Mouse (Mus musculus): ENCODE data around the gene Gbp2b. TPM values are rescaled to one million over a fixed set of nuclear protein-coding genes. Genes with fewer than 3 reads are reported as not detected.
A peak's percentile ranks its signal among the peaks of the same experiment; 100 is the strongest.
"Not testable (repeated sequence)": the region's sequence is repeated elsewhere in the genome, so short reads cannot be mapped to it uniquely, and the experiment has no call there.

Gbp2b gene
- polyA plus RNA-seq, 1 experiment from 2014 or later: not detected

- H3K27ac ChIP-seq: peak overlapping the region; percentile 56
- 46% methylated on average over 3 of the region's 3 CpGs for WGBS
- peak overlapping the region; percentile 36 for H3K4me3 ChIP-seq
- ATAC-seq (replicated peaks; ENCODE audit: insufficient number of reproducible peaks, insufficient read depth, low FRiP score, low read depth): no peak
- peaks cover 2% of the 10 kb centered on the region; the same call in 1 of the 2 replicates for H3K4me1 ChIP-seq (replicated peaks)
- no peaks in the 10 kb centered on the region for H3K9me3 ChIP-seq (replicated peaks)
- H3K4me2 ChIP-seq: peak overlapping the region; percentile 54
- H3K27me3 ChIP-seq: no peaks in the 10 kb centered on the region
- no peak overlapping the region for H3K9ac ChIP-seq
- no peaks in the 10 kb centered on the region for H3K36me3 ChIP-seq
Measured at GRCm38 (mm10) chr3:142620956-142621562, 26.4 kb downstream of the Gbp2b start.

- no peaks in the 10 kb centered on the region for H3K9me3 ChIP-seq (replicated peaks)
- no peaks in the 10 kb centered on the region for H3K27me3 ChIP-seq
- H3K4me2 ChIP-seq: no peak overlapping the region
- H3K36me3 ChIP-seq: no peaks in the 10 kb centered on the region
- no peak overlapping the region for H3K9ac ChIP-seq
- ATAC-seq (replicated peaks; ENCODE audit: insufficient number of reproducible peaks, insufficient read depth, low FRiP score, low read depth): no peak
- H3K4me3 ChIP-seq: no peak overlapping the region
- no peaks in the 10 kb centered on the region for H3K4me1 ChIP-seq (replicated peaks)
- no peak overlapping the region for H3K27ac ChIP-seq
- 70% methylated on average over 8 of the region's 8 CpGs for WGBS
Measured at GRCm38 (mm10) chr3:142630385-142630784, 35.7 kb downstream of the Gbp2b start.

- Histone ChIP-seq H3K27me3 (no peaks in the 10 kb centered on the region), H3K27ac (no peak overlapping the region), H3K4me2 (peak overlapping the region; percentile 37), H3K9me3 (replicated peaks) (no peaks in the 10 kb centered on the region), H3K4me1 (replicated peaks) (no peaks in the 10 kb centered on the region), H3K9ac (no peak overlapping the region), H3K36me3 (no peaks in the 10 kb centered on the region), H3K4me3 (0 out of 2 replicates have a peak overlapping the region, but pooled peaks have one; percentile 5)
- ATAC-seq (replicated peaks; ENCODE audit: insufficient number of reproducible peaks, insufficient read depth, low FRiP score, low read depth): no peak
- WGBS: 6% methylated on average over 9 of the region's 9 CpGs
Measured at GRCm38 (mm10) chr3:142640201-142640600, 45.6 kb downstream of the Gbp2b start.

GRCm38 (mm10) chr3:142645949-142646348 is 51.3 kb downstream of the Gbp2b start:
- not testable (repeated sequence) for H3K9me3 ChIP-seq (replicated peaks); H3K4me1 ChIP-seq (replicated peaks); ATAC-seq (replicated peaks; ENCODE audit: insufficient number of reproducible peaks, insufficient read depth, low FRiP score, low read depth); H3K27ac ChIP-seq; H3K4me2 ChIP-seq; H3K9ac ChIP-seq; H3K4me3 ChIP-seq; H3K27me3 ChIP-seq; H3K36me3 ChIP-seq
- WGBS: 4% methylated on average over 2 of the region's 2 CpGs

- H3K4me2 ChIP-seq; H3K4me1 ChIP-seq (replicated peaks); H3K27me3 ChIP-seq; H3K9me3 ChIP-seq (replicated peaks); H3K4me3 ChIP-seq; H3K36me3 ChIP-seq; H3K9ac ChIP-seq; ATAC-seq (replicated peaks; ENCODE audit: insufficient number of reproducible peaks, insufficient read depth, low FRiP score, low read depth); H3K27ac ChIP-seq: not testable (repeated sequence)
- 52% methylated on average over 7 of the region's 7 CpGs for WGBS
Measured at GRCm38 (mm10) chr3:142647836-142648235, 53.2 kb downstream of the Gbp2b start.

- 47% methylated on average over 2 of the region's 2 CpGs for WGBS
- Histone ChIP-seq H3K9me3 (replicated peaks) (no peaks in the 10 kb centered on the region), H3K4me1 (replicated peaks) (no peaks in the 10 kb centered on the region), H3K4me3 (no peak overlapping the region), H3K4me2 (no peak overlapping the region), H3K27me3 (no peaks in the 10 kb centered on the region), H3K36me3 (no peaks in the 10 kb centered on the region), H3K27ac (no peak overlapping the region), H3K9ac (no peak overlapping the region)
- ATAC-seq (replicated peaks; ENCODE audit: insufficient number of reproducible peaks, insufficient read depth, low FRiP score, low read depth): no peak
Measured at GRCm38 (mm10) chr3:142650205-142650604, 55.6 kb downstream of the Gbp2b start.

- Histone ChIP-seq H3K36me3 (no peaks in the 10 kb centered on the region), H3K4me2 (no peak overlapping the region), H3K4me1 (replicated peaks) (no peaks in the 10 kb centered on the region), H3K9ac (no peak overlapping the region), H3K27me3 (no peaks in the 10 kb centered on the region), H3K9me3 (replicated peaks) (no peaks in the 10 kb centered on the region), H3K4me3 (no peak overlapping the region), H3K27ac (no peak overlapping the region)
- 89% methylated on average over 8 of the region's 8 CpGs for WGBS
- ATAC-seq (replicated peaks; ENCODE audit: insufficient number of reproducible peaks, insufficient read depth, low FRiP score, low read depth): no peak
Measured at GRCm38 (mm10) chr3:142664723-142665122, 70.1 kb downstream of the Gbp2b start.

Small RNA genes lying within 50 kb of the gene (microRNA-seq; reads per million reads assigned to microRNA genes)
- gene Mir6381: not detected

Other genes starting within 250 kb of the Gbp2b start
- gene Pdlim5, start 199.2 kb upstream of the Gbp2b start, polyA plus RNA-seq (2015; fragmentation: Nextera tagmentation; extraction: Ambion mirVana): 180 and 220 TPM in 2 replicates
- 0.19 and 0.20 TPM in 2 replicates for gene Gbp5, start 100.9 kb upstream of the Gbp2b start, polyA plus RNA-seq (2015; fragmentation: Nextera tagmentation; extraction: Ambion mirVana)
- gene Gbp7, start 64.5 kb upstream of the Gbp2b start, polyA plus RNA-seq (2015; fragmentation: Nextera tagmentation; extraction: Ambion mirVana): 3.5 and 5.9 TPM in 2 replicates
- gene Gbp3, start 34.8 kb upstream of the Gbp2b start, polyA plus RNA-seq (2015; fragmentation: Nextera tagmentation; extraction: Ambion mirVana): 1.8 and 3.0 TPM in 2 replicates
- gene Gbp2, start 25.8 kb downstream of the Gbp2b start, polyA plus RNA-seq (2015; fragmentation: Nextera tagmentation; extraction: Ambion mirVana): 2.2 and 3.4 TPM in 2 replicates
- gene Kyat3, start 106.2 kb downstream of the Gbp2b start, polyA plus RNA-seq (2015; fragmentation: Nextera tagmentation; extraction: Ambion mirVana): 12.2 and 13.6 TPM in 2 replicates
- gene Gtf2b, start 170.2 kb downstream of the Gbp2b start, polyA plus RNA-seq (2015; fragmentation: Nextera tagmentation; extraction: Ambion mirVana): 58.4 and 58.8 TPM in 2 replicates